Mouse (Mus musculus) adrenal gland (tissue): ENCODE measurements around the gene Gfy.

Experiments
- intact Hi-C: fragments of 180-260 bp; cut with DNase I; formaldehyde crosslinking; loops from one replicate; pipeline ENCODE4 v1.15.1; 2025
- microRNA-seq, 2 experiments: library from miRNA; unstranded; fragments of <30 nt; microRNA quantifications; one replicate each; pipeline ENCODE4; 2019

Gfy gene

GRCm38 (mm10) chr7:45128624-45129246 is 50.6 kb downstream of the Gfy start, which contains the start of gene Rpl13a:
Gene Rpl13a (minus strand): TSS chr7:45128761.
- intact Hi-C loops: no loop called here

GRCm38 (mm10) chr7:45127700-45128224 is 51.6 kb downstream of the Gfy start:
- intact Hi-C loops: no loop called here

- intact Hi-C loops: no loop called here
These were observed 52.3 kb downstream of the Gfy start for GRCm38 (mm10) chr7:45126844-45127699.

Small RNA genes within 50 kb of the gene (microRNA-seq; reads per million reads assigned to microRNA genes)
- gene Mir5121: 30.7 to 37.6 reads per million in 2 experiments
- 0 reads per million in 2 experiments for gene Mir7055
